Mouse (Mus musculus) liver, embryonic 14.5 days (tissue): ENCODE measurements around the gene Dclre1b. TPM values are rescaled to one million over a fixed set of nuclear protein-coding genes. Genes with fewer than 3 reads are reported as not detected.
"Not testable (repeated sequence)": the region's sequence is repeated elsewhere in the genome, so short reads cannot be mapped to it uniquely, and the experiment has no call there.

Experiments used
- ATAC-seq: fragments of 200-750 bp; cut with Nextera tagmentation; 2 replicates; pipeline ENCODE4 v1.8.0; 2017; ENCODE audit warnings: moderate number of reproducible peaks, mild to moderate bottlenecking, moderate library complexity; ENCODE audit not compliant: insufficient read depth
- DNase-seq, 3 experiments: peaks; one replicate each; pipeline ENCODE4 v3.0.0-alpha.2; 2012 to 2013; ENCODE audit warnings: low read depth in 3 of 3, low spot score in 3 of 3
- H3K27ac ChIP-seq: fragments of 300-500 bp; sonication (generic); 2 replicates; pipeline ENCODE4 v1.5.1; 2014; ENCODE audit warnings: moderate library complexity, mild to moderate bottlenecking, control low read depth, inconsistent platforms
- H3K27me3 ChIP-seq: fragments of 300-500 bp; sonication (generic); 2 replicates; pipeline ENCODE4 v1.6.1; 2014; ENCODE audit warnings: mild to moderate bottlenecking, low read length, moderate library complexity; ENCODE audit not compliant: control insufficient read depth, insufficient read depth
- H3K36me3 ChIP-seq: fragments of 300-500 bp; sonication (generic); replicated peaks from 2 replicates; pipeline ENCODE4 v1.6.1; 2014; ENCODE audit warnings: low read depth; ENCODE audit not compliant: control insufficient read depth, insufficient read depth
- H3K4me1 ChIP-seq, 2 experiments: fragments of 200-500 bp in 1 of 2; fragments of 300-500 bp in 1 of 2; sonication (generic) in 1 of 2; replicated peaks; 2 replicates each; pipeline ENCODE4 v1.6.1; 2012 to 2014; ENCODE audit warnings: antibody characterized with exemption in 1 of 2, inconsistent platforms in 1 of 2, low read length in 1 of 2; ENCODE audit not compliant: control insufficient read depth in 2 of 2, insufficient read depth in 2 of 2
- H3K4me2 ChIP-seq: fragments of 300-500 bp; sonication (generic); 2 replicates; pipeline ENCODE4 v1.6.1; 2014; ENCODE audit warnings: low read depth, mild to moderate bottlenecking, control low read depth, moderate library complexity
- H3K4me3 ChIP-seq, 2 experiments: fragments of 200-500 bp in 1 of 2; fragments of 300-500 bp in 1 of 2; sonication (generic) in 1 of 2; 2 replicates each; pipeline ENCODE4 v1.5.1; 2012 to 2014; ENCODE audit warnings: low read depth in 2 of 2, low read length in 2 of 2, mild to moderate bottlenecking in 2 of 2, control low read depth in 1 of 2, inconsistent platforms in 1 of 2, moderate library complexity in 1 of 2; ENCODE audit not compliant: insufficient read depth in 1 of 2
- H3K9ac ChIP-seq: fragments of 300-500 bp; sonication (generic); replicated peaks from 2 replicates; pipeline ENCODE4 v1.6.1; 2014; ENCODE audit warnings: mild to moderate bottlenecking, control low read depth, moderate library complexity
- H3K9me3 ChIP-seq: fragments of 300-500 bp; sonication (generic); 2 replicates; pipeline ENCODE4 v1.6.1; 2016; ENCODE audit warnings: low read length, mixed read lengths; ENCODE audit not compliant: control insufficient read depth
- CTCF ChIP-seq: IDR thresholded peaks from 2 replicates; pipeline ENCODE4 v1.5.1; 2016; ENCODE audit warnings: antibody characterized with exemption, low read depth, control low read depth
- EP300 ChIP-seq: IDR thresholded peaks from 2 replicates; pipeline ENCODE4 v1.6.1; 2016; ENCODE audit warnings: antibody characterized with exemption, low read depth
- WGBS: fragments of 180-500 bp; shearing (Covaris S2); extraction: QIAGEN DNeasy Blood & Tissue Kit; methylation state at CpG from one replicate; pipeline ENCODE4 v1.1.7; 2014; ENCODE audit not compliant: insufficient replicate concordance; 5-methylcytosine and 5-hydroxymethylcytosine counted together
- polyA plus RNA-seq, 2 experiments: library from polyadenylated mRNA; depleted of rRNA in 1 of 2; stranded (reverse) in 1 of 2; unstranded in 1 of 2; fragments of >200 nt; fragmentation: Nextera tagmentation in 1 of 2; extraction: Ambion mirVana in 1 of 2; gene quantifications; 2 replicates each; pipeline versions ENCODE4 v1.2.1 to v1.2.3; 2012 to 2014

Dclre1b gene
- polyA plus RNA-seq, 2 experiments, result 9.7 to 27.4 TPM

DNA sequence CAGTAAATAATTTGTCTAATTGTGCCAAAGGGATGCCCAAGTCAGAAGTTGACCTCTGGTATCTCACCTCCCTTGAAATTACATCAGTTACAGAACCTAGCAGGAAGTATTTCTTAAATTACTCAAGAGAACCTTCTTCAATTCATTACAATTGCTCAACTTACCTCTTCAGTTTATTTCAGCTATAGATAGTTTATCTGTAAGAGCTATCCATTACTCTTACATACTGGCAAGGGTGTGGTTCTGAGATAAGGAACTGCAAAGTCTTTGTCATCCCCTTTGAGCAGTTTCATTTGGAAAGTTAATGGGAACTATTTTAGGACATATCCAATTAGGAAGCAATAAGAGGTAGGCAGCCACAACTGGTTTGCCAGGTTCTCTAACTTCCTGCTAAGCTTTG is 23.2 kb upstream of the Dclre1b start, which contains the start of gene Bcl2l15:
TSS of gene Bcl2l15 (plus strand) at position 176 of the 400 bp plus-strand sequence.
- Histone ChIP-seq H3K4me1 (peaks cover 9 to 13% of the 10 kb centered on the region in 2 experiments), H3K9me3 (no peaks in the 10 kb centered on the region), H3K27me3 (no peaks in the 10 kb centered on the region), H3K36me3 (no peaks in the 10 kb centered on the region), H3K27ac (no peak within 1 kb of the TSS), H3K9ac (no peak within 1 kb of the TSS), H3K4me2 (peak within 1 kb of the TSS; percentile 47), H3K4me3 (peak within 1 kb of the TSS in 1 of 2 experiments; percentile 13; a peak in 1 of 4 replicates)
- ATAC-seq, result peak; percentile 65; the same call in 1 of the 2 replicates
- peak in 1 of 3 experiments; percentile 29 for DNase-seq
- TF ChIP-seq EP300 (peak; percentile 66), CTCF (no peak)

DNA sequence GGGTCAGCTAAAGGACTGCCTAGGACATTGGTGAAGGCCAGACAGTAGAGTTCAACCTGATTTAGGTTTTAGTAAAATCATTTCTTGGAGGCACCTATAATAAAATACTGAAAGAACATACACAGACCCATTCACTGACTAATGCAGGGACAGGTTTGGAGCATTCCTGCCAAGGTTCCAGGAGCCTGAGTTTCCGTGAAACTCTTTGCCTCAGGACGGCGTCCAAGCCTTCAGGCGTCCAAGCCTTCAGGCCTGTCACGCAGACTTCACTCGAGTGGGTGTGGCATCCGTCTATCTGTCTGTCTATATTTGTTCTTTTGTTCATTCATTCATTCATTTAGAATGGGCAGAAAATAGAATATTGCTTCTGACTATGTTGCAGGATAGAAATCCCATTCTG is 21.9 kb upstream of the Dclre1b start:
- WGBS, result 77% methylated on average over 7 of the region's 7 CpGs

DNA sequence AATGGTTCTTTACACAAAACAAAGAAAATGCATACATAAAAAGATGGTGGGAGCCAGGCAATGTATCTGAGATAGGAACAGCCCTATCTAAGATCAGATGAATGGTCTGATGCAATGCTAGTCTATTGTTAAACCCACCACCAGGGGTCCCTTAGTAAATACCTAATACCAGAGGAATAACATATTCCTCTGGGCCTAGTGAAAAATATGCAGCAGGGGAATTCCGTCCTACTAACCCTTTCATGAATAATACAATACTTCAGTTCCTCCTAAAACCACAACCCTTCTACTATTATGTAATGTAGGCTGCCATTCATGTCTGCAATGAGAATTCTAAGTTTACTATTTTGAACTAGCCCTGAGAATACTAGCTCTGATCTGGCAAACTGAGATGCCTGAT is 21.4 kb upstream of the Dclre1b start:
- not testable (repeated sequence) for H3K4me3 ChIP-seq, H3K27me3 ChIP-seq, H3K4me2 ChIP-seq, H3K27ac ChIP-seq, ATAC-seq, DNase-seq, H3K9ac ChIP-seq, H3K9me3 ChIP-seq, H3K36me3 ChIP-seq
- 82% methylated on average over 1 of the region's 1 CpGs for WGBS
- H3K4me1 ChIP-seq, result peaks cover 9 to 13% of the 10 kb centered on the region in 2 experiments

More for the DNA sequence above, 21.9 kb upstream of the Dclre1b start:
- DNase-seq (no peak), ATAC-seq (no peak)
- Histone ChIP-seq H3K36me3 (no peaks in the 10 kb centered on the region), H3K9ac (no peak overlapping the region), H3K9me3 (no peaks in the 10 kb centered on the region), H3K4me1 (peaks cover 9 to 13% of the 10 kb centered on the region in 2 experiments), H3K27ac (no peak overlapping the region), H3K4me2 (no peak overlapping the region), H3K4me3 (no peak overlapping the region), H3K27me3 (no peaks in the 10 kb centered on the region)
- no peak for TF ChIP-seq EP300
- no peak for TF ChIP-seq CTCF

DNA sequence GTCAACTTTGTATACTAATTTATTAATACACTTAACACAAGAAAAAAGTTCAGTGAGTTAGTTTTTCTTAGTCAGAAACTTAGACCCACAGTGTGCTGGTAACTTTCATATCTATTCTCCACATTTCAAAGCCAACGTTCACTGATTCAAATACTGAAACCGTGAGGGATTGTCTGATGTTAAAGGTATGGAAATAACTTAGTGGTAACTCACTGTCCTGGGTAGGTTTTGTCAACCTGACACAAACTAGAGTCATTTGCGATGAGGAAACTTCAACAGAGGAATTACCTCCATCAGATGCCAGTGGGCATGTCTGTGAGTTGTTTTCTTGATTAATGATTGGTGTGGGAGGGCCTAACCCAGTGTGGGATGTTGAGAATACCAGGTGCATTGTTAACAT is 19.8 kb upstream of the Dclre1b start:
- Histone ChIP-seq H3K4me1 (peaks cover 9 to 13% of the 10 kb centered on the region in 2 experiments), H3K36me3 (no peaks in the 10 kb centered on the region), H3K27me3 (no peaks in the 10 kb centered on the region), H3K4me3 (no peak overlapping the region), H3K27ac (no peak overlapping the region), H3K4me2 (no peak overlapping the region), H3K9ac (no peak overlapping the region), H3K9me3 (no peaks in the 10 kb centered on the region)
- DNase-seq (no peak), ATAC-seq (no peak)
- TF ChIP-seq CTCF, result no peak
- TF ChIP-seq EP300, result no peak
- WGBS, result 74% methylated on average over 3 of the region's 3 CpGs

DNA sequence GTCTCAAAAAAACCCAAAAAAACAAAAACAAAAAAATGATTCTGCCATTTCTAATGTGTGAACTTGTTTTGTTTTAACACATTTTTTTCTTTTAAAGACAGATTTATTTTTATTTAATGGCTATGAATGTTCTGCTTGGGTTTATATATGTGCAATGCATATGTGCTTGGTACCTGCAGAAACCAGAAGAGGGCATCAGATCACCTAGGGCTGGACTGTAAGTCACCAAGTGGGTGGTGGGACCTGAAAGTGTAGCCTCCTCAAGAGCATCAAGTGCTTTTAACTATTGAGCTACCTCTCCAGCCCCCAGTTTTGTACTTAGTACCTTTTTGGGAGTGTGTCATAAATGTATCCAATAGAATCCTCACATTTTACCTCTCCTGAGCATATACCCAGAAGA is 18.3 kb upstream of the Dclre1b start:
- Histone ChIP-seq H3K9ac (no peak overlapping the region), H3K27ac (no peak overlapping the region), H3K27me3 (no peaks in the 10 kb centered on the region), H3K4me1 (peaks cover 6 to 10% of the 10 kb centered on the region in 2 experiments), H3K4me3 (no peak overlapping the region), H3K9me3 (no peaks in the 10 kb centered on the region), H3K4me2 (no peak overlapping the region), H3K36me3 (peaks cover 6% of the 10 kb centered on the region)
- TF ChIP-seq EP300 (no peak), CTCF (peak; percentile 38; the same call in 1 of the 2 replicates)
- DNase-seq (no peak), ATAC-seq (no peak)
